Mouse (Mus musculus) liver, postnatal 0 days (tissue): ENCODE measurements around the gene Klk13. TPM values are rescaled to one million over a fixed set of nuclear protein-coding genes. Genes with fewer than 3 reads are reported as not detected.

Source experiments
- ATAC-seq: fragments of 200-750 bp; cut with Nextera tagmentation; 2 replicates; pipeline ENCODE4 v1.8.0; 2017; ENCODE audit warnings: mild to moderate bottlenecking, moderate library complexity
- DNase-seq: peaks from one replicate; pipeline ENCODE4 v3.0.0-alpha.2; 2016
- H3K27ac ChIP-seq: fragments of 300-500 bp; sonication (generic); 2 replicates; pipeline ENCODE4 v1.5.1; 2014; ENCODE audit warnings: antibody characterized with exemption, moderate library complexity, mild to moderate bottlenecking, low read depth
- H3K27me3 ChIP-seq: fragments of 300-500 bp; sonication (generic); 2 replicates; pipeline ENCODE4 v1.6.1; 2014; ENCODE audit warnings: low read length, control low read depth, mixed read lengths; ENCODE audit not compliant: insufficient read depth
- H3K36me3 ChIP-seq: fragments of 300-500 bp; sonication (generic); replicated peaks from 2 replicates; pipeline ENCODE4 v1.6.1; 2014; ENCODE audit warnings: mild to moderate bottlenecking, control low read depth, low read length, moderate library complexity, mixed read lengths; ENCODE audit not compliant: insufficient read depth
- H3K4me1 ChIP-seq: fragments of 300-500 bp; sonication (generic); 2 replicates; pipeline ENCODE4 v1.6.1; 2014; ENCODE audit warnings: antibody characterized with exemption, mild to moderate bottlenecking, control low read depth; ENCODE audit not compliant: insufficient read depth
- H3K4me2 ChIP-seq: fragments of 300-500 bp; sonication (generic); 2 replicates; pipeline ENCODE4 v1.6.1; 2014; ENCODE audit warnings: low read depth, mild to moderate bottlenecking, low read length, moderate library complexity, mixed read lengths
- H3K4me3 ChIP-seq: fragments of 300-500 bp; sonication (generic); 2 replicates; pipeline ENCODE4 v1.5.1; 2014; ENCODE audit warnings: low read depth, low read length
- H3K9ac ChIP-seq: fragments of 300-500 bp; sonication (generic); replicated peaks from 2 replicates; pipeline ENCODE4 v1.6.1; 2014; ENCODE audit warnings: mild to moderate bottlenecking, moderate library complexity
- H3K9me3 ChIP-seq: fragments of 300-500 bp; sonication (generic); 2 replicates; pipeline ENCODE4 v1.6.1; 2016; ENCODE audit warnings: mild to moderate bottlenecking, control low read depth, low read length, mixed read lengths
- CTCF ChIP-seq: sonication (generic); IDR thresholded peaks from 2 replicates; pipeline ENCODE4 v1.5.1; 2016; ENCODE audit warnings: antibody characterized with exemption, low read depth
- EP300 ChIP-seq: IDR thresholded peaks from 2 replicates; pipeline ENCODE4 v1.6.1; 2016; ENCODE audit warnings: antibody characterized with exemption, low read depth, mild to moderate bottlenecking
- WGBS: fragments of 180-500 bp; shearing (Covaris S2); extraction: QIAGEN DNeasy Blood & Tissue Kit; methylation state at CpG from one replicate; pipeline ENCODE4 v1.1.7; 2014; ENCODE audit not compliant: insufficient replicate concordance; 5-methylcytosine and 5-hydroxymethylcytosine counted together
- polyA plus RNA-seq: library from polyadenylated mRNA; unstranded; fragments of >200 nt; fragmentation: Nextera tagmentation; extraction: Ambion mirVana; gene quantifications from 2 replicates; pipeline ENCODE4 v1.2.1, GENCODE M21; 2015

Klk13 gene
- polyA plus RNA-seq, 1 experiment from 2014 or later, result not detected

DNA sequence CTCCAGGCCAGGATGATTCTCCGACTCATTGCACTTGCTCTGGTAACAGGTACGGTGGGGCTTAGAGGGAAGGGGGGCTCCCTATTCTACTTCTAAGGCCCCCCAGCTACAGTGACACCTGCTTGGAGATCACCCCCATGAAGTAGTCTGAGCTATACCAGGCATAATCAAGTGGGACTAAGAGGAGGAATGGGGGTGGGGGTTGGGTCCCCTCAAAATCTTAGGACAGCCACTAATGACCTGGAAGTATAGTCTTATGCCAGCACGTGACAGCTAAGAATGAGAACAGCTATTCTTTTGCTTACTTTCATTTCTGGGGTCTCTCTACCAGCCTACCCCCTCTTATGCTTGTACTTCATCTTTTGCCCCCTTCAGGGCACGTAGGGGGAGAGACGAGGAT lies 64.1 kb downstream of the Klk13 start:
- DNase-seq (no peak), ATAC-seq (no peak)
- H3K27me3 ChIP-seq, result no peaks in the 10 kb centered on the region

More for the DNA sequence above, 64.1 kb downstream of the Klk13 start:
- no peak overlapping the region for H3K27ac ChIP-seq
- no peak overlapping the region for H3K9ac ChIP-seq
- no peaks in the 10 kb centered on the region for H3K4me1 ChIP-seq
- H3K36me3 ChIP-seq, result no peaks in the 10 kb centered on the region
- WGBS, result 67% methylated on average over 5 of the region's 5 CpGs
- no peaks in the 10 kb centered on the region for H3K9me3 ChIP-seq
- TF ChIP-seq EP300 (no peak), CTCF (no peak)
- no peak overlapping the region for H3K4me2 ChIP-seq
- no peak overlapping the region for H3K4me3 ChIP-seq

Other genes starting within 250 kb of the Klk13 start
- gene Vsig10l, start 249.4 kb upstream of the Klk13 start, polyA plus RNA-seq, result 0.70 and 1.4 TPM in 2 replicates
- gene Iglon5, start 222.5 kb upstream of the Klk13 start, polyA plus RNA-seq, result not detected in 2 replicates
- not detected in 2 replicates for gene 4931406B18Rik, start 206.6 kb upstream of the Klk13 start, polyA plus RNA-seq
- gene Cd33, start 168.1 kb upstream of the Klk13 start, polyA plus RNA-seq, result 3.9 and 5.1 TPM in 2 replicates
- 0.14 and 0.26 TPM in 2 replicates for gene Zfp658, start 150.3 kb upstream of the Klk13 start, polyA plus RNA-seq
- gene Zfp719, start 133.0 kb upstream of the Klk13 start, polyA plus RNA-seq, result 1.3 TPM in 2 replicates
- not detected in 2 replicates for gene Zfp819, start 105.4 kb upstream of the Klk13 start, polyA plus RNA-seq
- gene Ceacam18, start 77.9 kb upstream of the Klk13 start, polyA plus RNA-seq, result 0.14 TPM in 1 of 2 replicates, not detected in the other
- gene Siglece, start 52.4 kb upstream of the Klk13 start, polyA plus RNA-seq, result 5.1 and 5.8 TPM in 2 replicates
- gene Ctu1, start 40.6 kb upstream of the Klk13 start, polyA plus RNA-seq, result 3.2 and 4.5 TPM in 2 replicates
- not detected in 2 replicates for gene Klk14, start 22.1 kb upstream of the Klk13 start, polyA plus RNA-seq
- not detected in 2 replicates for gene Klk12, start 56.3 kb downstream of the Klk13 start, polyA plus RNA-seq
- not detected in 2 replicates for gene Klk11, start 62.0 kb downstream of the Klk13 start, polyA plus RNA-seq
- gene Klk10, start 68.5 kb downstream of the Klk13 start, polyA plus RNA-seq, result not detected in 2 replicates
- not detected in 2 replicates for gene Klk9, start 79.3 kb downstream of the Klk13 start, polyA plus RNA-seq
- gene Klk8, start 85.0 kb downstream of the Klk13 start, polyA plus RNA-seq, result 2.2 and 3.2 TPM in 2 replicates
- gene Klk7, start 98.7 kb downstream of the Klk13 start, polyA plus RNA-seq, result not detected in 2 replicates
- gene Klk6, start 111.9 kb downstream of the Klk13 start, polyA plus RNA-seq, result not detected in 2 replicates
- gene Klk5, start 129.4 kb downstream of the Klk13 start, polyA plus RNA-seq, result not detected in 2 replicates
- gene Klk4, start 168.6 kb downstream of the Klk13 start, polyA plus RNA-seq, result not detected in 2 replicates
- gene Klk15, start 221.2 kb downstream of the Klk13 start, polyA plus RNA-seq, result not detected in 2 replicates
- not detected in 2 replicates for gene Klk1b8, start 238.1 kb downstream of the Klk13 start, polyA plus RNA-seq